8 mouse cellular contexts compared by ENCODE assay signal in the genomic region with DNA sequence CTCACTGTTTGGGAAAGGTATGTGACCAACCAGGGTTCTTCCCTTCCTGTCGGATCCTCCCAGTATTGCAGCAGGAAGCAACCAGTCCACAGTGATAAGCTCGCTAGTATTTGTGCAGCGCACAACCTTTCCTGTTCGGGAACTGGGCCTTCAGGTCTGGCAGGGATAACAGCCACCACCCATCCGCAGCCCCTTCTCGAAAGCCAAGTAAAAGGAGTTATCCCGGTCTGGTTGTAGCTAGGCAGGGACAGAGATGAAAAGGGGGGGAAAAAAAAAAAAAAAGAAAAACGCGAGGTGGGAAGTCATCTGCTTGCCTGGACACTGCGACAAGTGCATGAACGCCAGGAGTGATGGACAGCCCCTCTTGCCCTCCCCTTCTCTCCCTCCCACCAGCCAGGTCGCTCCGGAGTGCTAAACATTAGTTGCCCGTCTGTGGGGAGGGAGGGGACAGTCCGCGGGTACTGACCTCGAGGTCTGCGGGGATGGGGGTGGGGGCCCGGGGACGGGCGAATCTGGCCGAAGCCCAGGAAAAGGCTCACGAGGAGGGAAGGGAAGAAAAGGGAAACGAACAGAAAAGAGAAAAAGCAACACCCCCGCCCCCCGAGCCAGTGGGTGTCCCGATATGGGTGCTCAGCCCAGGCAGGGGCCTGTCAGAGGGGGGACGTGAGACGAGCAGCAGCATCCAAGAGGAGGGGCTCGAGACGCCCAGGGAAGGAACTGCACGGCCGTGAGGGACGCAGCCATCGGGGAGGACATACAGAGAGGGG. TPM values are rescaled to one million over a fixed set of nuclear protein-coding genes. Genes with fewer than 3 reads are reported as not detected.
DNase-seq lines count a peak whose midpoint lies in the region; ATAC-seq and TF ChIP-seq lines count a peak whose summit lies in the region.

No protein-coding gene starts in this region.

- peak; percentile 58 for TF ChIP-seq CTCF in intestine, postnatal 0 days (IDR thresholded peaks at IDR 0.05; ENCODE audit: low read depth)
- TF ChIP-seq CTCF in spleen, adult 2 months (IDR thresholded peaks at IDR 0.05; ENCODE audit: extremely low read depth, insufficient read depth, insufficient read length, insufficient replicate concordance): no peak

- H3K27ac ChIP-seq in embryonic facial prominence, embryonic 11.5 days (replicated peaks; ENCODE audit: low read depth, low read length): peak overlapping the region; percentile 85
- H3K27ac ChIP-seq in intestine, postnatal 0 days (ENCODE audit: low read depth, low read length): peak overlapping the region; percentile 95
- H3K27ac ChIP-seq in limb, embryonic 11.5 days (replicated peaks; ENCODE audit: low read depth, low read length): peak overlapping the region; percentile 61; the same call in 1 of the 2 replicates
- peak overlapping the region; percentile 90 for H3K27ac ChIP-seq in midbrain, embryonic 12.5 days (replicated peaks)
- H3K27ac ChIP-seq in spleen, adult 2 months (ENCODE audit: insufficient read depth, low read length): peak overlapping the region; percentile 93

- H3K4me1 ChIP-seq in embryonic facial prominence, embryonic 11.5 days (ENCODE audit: control insufficient read depth, insufficient read depth, low read length): no peaks in the 10 kb centered on the region
- 0 out of 2 replicates have a peak, but pooled peaks cover 3% of the 10 kb centered on the region for H3K4me1 ChIP-seq in intestine, postnatal 0 days (replicated peaks; ENCODE audit: control insufficient read depth, insufficient read depth, low read length)
- H3K4me1 ChIP-seq in limb, embryonic 11.5 days (ENCODE audit: control insufficient read depth, insufficient read depth, low read length): no peaks in the 10 kb centered on the region
- H3K4me1 ChIP-seq in midbrain, embryonic 12.5 days: peaks cover 6% of the 10 kb centered on the region
- peaks cover 5% of the 10 kb centered on the region; the same call in 1 of the 2 replicates for H3K4me1 ChIP-seq in spleen, adult 2 months (ENCODE audit: control insufficient read depth, insufficient read depth, insufficient read length)

- peak; percentile 87 for DNase-seq in 3T3-L1 (ENCODE audit: low read depth, low spot score)
- DNase-seq in adrenal gland, postnatal 25 days: peak; percentile 53
- DNase-seq in embryonic facial prominence, embryonic 11.5 days (ENCODE audit: low spot score): peak; percentile 67
- peak; percentile 60 for DNase-seq in limb, embryonic 11.5 days (ENCODE audit: low spot score)
- DNase-seq in spleen, adult 2 months (ENCODE audit: low read depth in 1 of 2, low spot score in 2 of 2): peak in 1 of 2 experiments; percentile 5

- peak overlapping the region; percentile 48 for H3K4me2 ChIP-seq in embryonic facial prominence, embryonic 11.5 days (ENCODE audit: low read depth, low read length)
- peak overlapping the region; percentile 64 for H3K4me2 ChIP-seq in intestine, postnatal 0 days (replicated peaks; ENCODE audit: low read depth)
- H3K4me2 ChIP-seq in limb, embryonic 11.5 days (ENCODE audit: low read depth, severe bottlenecking): peak overlapping the region; percentile 73
- peak overlapping the region; percentile 72 for H3K4me2 ChIP-seq in midbrain, embryonic 12.5 days (replicated peaks)

- WGBS in embryonic facial prominence, embryonic 11.5 days: under 1% methylated on average over 33 of the region's 35 CpGs
- under 1% methylated on average over 33 of the region's 35 CpGs for WGBS in intestine, postnatal 0 days
- under 1% methylated on average over 35 of the region's 35 CpGs for WGBS in limb, embryonic 11.5 days
- under 1% methylated on average over 28 of the region's 35 CpGs for WGBS in midbrain, embryonic 12.5 days
- WGBS in spleen, adult 2 months: under 1% methylated on average over 33 of the region's 35 CpGs

- no peaks in the 10 kb centered on the region for H3K36me3 ChIP-seq in embryonic facial prominence, embryonic 11.5 days (replicated peaks; ENCODE audit: control insufficient read depth, insufficient read depth, low read depth, low read length)
- H3K36me3 ChIP-seq in intestine, postnatal 0 days (ENCODE audit: control insufficient read depth, insufficient read depth): no peaks in the 10 kb centered on the region
- no peaks in the 10 kb centered on the region for H3K36me3 ChIP-seq in limb, embryonic 11.5 days (ENCODE audit: control insufficient read depth, insufficient read depth, low read length)
- H3K36me3 ChIP-seq in midbrain, embryonic 12.5 days: no peaks in the 10 kb centered on the region
- no peaks in the 10 kb centered on the region for H3K36me3 ChIP-seq in spleen, adult 2 months (ENCODE audit: control insufficient read depth, insufficient read depth, low read length)

- H3K27me3 ChIP-seq in embryonic facial prominence, embryonic 11.5 days (ENCODE audit: control insufficient read depth, insufficient read depth, low read length): no peaks in the 10 kb centered on the region
- no peaks in the 10 kb centered on the region for H3K27me3 ChIP-seq in intestine, postnatal 0 days (replicated peaks; ENCODE audit: control insufficient read depth, insufficient read depth, low read length)
- H3K27me3 ChIP-seq in limb, embryonic 11.5 days (ENCODE audit: control insufficient read depth, insufficient read depth, low read length): no peaks in the 10 kb centered on the region
- H3K27me3 ChIP-seq in midbrain, embryonic 12.5 days: no peaks in the 10 kb centered on the region
- no peaks in the 10 kb centered on the region for H3K27me3 ChIP-seq in spleen, adult 2 months (ENCODE audit: control insufficient read depth, insufficient read depth, low read length)

- peak overlapping the region; percentile 87 for H3K9ac ChIP-seq in embryonic facial prominence, embryonic 11.5 days (replicated peaks; ENCODE audit: low read length)
- peak overlapping the region; percentile 96 for H3K9ac ChIP-seq in intestine, postnatal 0 days (ENCODE audit: low read depth, low read length)
- H3K9ac ChIP-seq in limb, embryonic 11.5 days (ENCODE audit: low read length): peak overlapping the region; percentile 74
- H3K9ac ChIP-seq in midbrain, embryonic 12.5 days (replicated peaks): peak overlapping the region; percentile 90

- peak overlapping the region; percentile 99 for H3K4me3 ChIP-seq in embryonic facial prominence, embryonic 11.5 days (ENCODE audit: low read depth, low read length)
- peak overlapping the region; percentile 90 for H3K4me3 ChIP-seq in intestine, postnatal 0 days (ENCODE audit: low read depth, low read length)
- H3K4me3 ChIP-seq in limb, embryonic 11.5 days (ENCODE audit: low read depth, low read length): peak overlapping the region; percentile 77
- H3K4me3 ChIP-seq in midbrain, embryonic 12.5 days: peak overlapping the region; percentile 88
- peak overlapping the region; percentile 94 for H3K4me3 ChIP-seq in spleen, adult 2 months (ENCODE audit: extremely low read depth, insufficient read depth, insufficient read length)

- H3K9me3 ChIP-seq in embryonic facial prominence, embryonic 11.5 days (replicated peaks; ENCODE audit: control insufficient read depth, low read length): no peaks in the 10 kb centered on the region
- H3K9me3 ChIP-seq in intestine, postnatal 0 days (ENCODE audit: control insufficient read depth): no peaks in the 10 kb centered on the region
- H3K9me3 ChIP-seq in limb, embryonic 11.5 days (ENCODE audit: control insufficient read depth, low read length): no peaks in the 10 kb centered on the region
- no peaks in the 10 kb centered on the region for H3K9me3 ChIP-seq in midbrain, embryonic 12.5 days

- peak; percentile 83 for ATAC-seq in embryonic facial prominence, embryonic 11.5 days (replicated peaks; ENCODE audit: insufficient number of reproducible peaks, low FRiP score, low TSS enrichment, low read depth)
- ATAC-seq in granulocyte monocyte progenitor cell, adult 5-6 weeks (replicated peaks; ENCODE audit: poor library complexity, severe bottlenecking): peak; percentile 55
- peak; percentile 59 for ATAC-seq in intestine, postnatal 0 days
- ATAC-seq in limb, embryonic 11.5 days (ENCODE audit: insufficient number of reproducible peaks, low FRiP score, low TSS enrichment, low read depth): peak; percentile 71
- ATAC-seq in midbrain, embryonic 12.5 days (ENCODE audit: low FRiP score, low read depth): peak; percentile 82

- no peak for TF ChIP-seq POLR2A in spleen, adult 2 months (IDR thresholded peaks at IDR 0.05; ENCODE audit: low read depth, low read length)

RNA-seq across cellular contexts. Expression of gene Rab11a, which starts 0.7 kb away (rescaled TPM):
- total RNA-seq in adrenal gland, postnatal 25 days (2021): 217 and 270 TPM in 2 replicates
- polyA plus RNA-seq in embryonic facial prominence, embryonic 11.5 days (2014; fragmentation: Nextera tagmentation; extraction: Ambion mirVana): 286 and 290 TPM in 2 replicates
- total RNA-seq in granulocyte monocyte progenitor cell, adult 5-6 weeks (2014; fragmentation: Nextera tagmentation): 105 and 130 TPM in 2 replicates
- 92.5 and 116 TPM in 2 replicates for total RNA-seq in granulocyte monocyte progenitor cell, adult 5-6 weeks (2017)
- polyA plus RNA-seq in intestine, postnatal 0 days (2015; fragmentation: Nextera tagmentation; extraction: Ambion mirVana): 1,986 and 2,053 TPM in 2 replicates
- polyA plus RNA-seq in limb, embryonic 11.5 days (2014; fragmentation: Nextera tagmentation; extraction: Ambion mirVana): 222 and 252 TPM in 2 replicates
- 304 and 308 TPM in 2 replicates for polyA plus RNA-seq in midbrain, embryonic 12.5 days (2016; fragmentation: Nextera tagmentation; extraction: Ambion mirVana)
- polyA plus RNA-seq in spleen, adult 2 months (2012; rRNA removed): 33.1 and 38.4 TPM in 2 replicates
